Mouse (Mus musculus) hindbrain, embryonic 16.5 days (tissue): Measurements from ENCODE around the gene Ermp1. TPM values are rescaled to one million over a fixed set of nuclear protein-coding genes. Genes with fewer than 3 reads are reported as not detected.

ENCODE experiments used
- ATAC-seq: fragments of 200-750 bp; cut with Nextera tagmentation; 2 replicates; pipeline ENCODE4 v1.8.0; 2017; ENCODE audit warnings: moderate TSS enrichment, moderate library complexity
- H3K27ac ChIP-seq: fragments of 300-500 bp; sonication (generic); 2 replicates; pipeline ENCODE4 v1.5.1; 2014; ENCODE audit warnings: low read depth, mild to moderate bottlenecking, control low read depth, low read length, moderate library complexity
- H3K27me3 ChIP-seq: fragments of 300-500 bp; sonication (generic); replicated peaks from 2 replicates; pipeline ENCODE4 v1.6.1; 2014; ENCODE audit warnings: low read length; ENCODE audit not compliant: control insufficient read depth, insufficient read depth
- H3K36me3 ChIP-seq: fragments of 300-500 bp; sonication (generic); 2 replicates; pipeline ENCODE4 v1.6.1; 2014; ENCODE audit warnings: mild to moderate bottlenecking, low read length, moderate library complexity, mixed read lengths; ENCODE audit not compliant: control insufficient read depth, insufficient read depth
- H3K4me1 ChIP-seq: fragments of 300-500 bp; sonication (generic); 2 replicates; pipeline ENCODE4 v1.6.1; 2014; ENCODE audit warnings: low read depth, low read length; ENCODE audit not compliant: control insufficient read depth, insufficient read depth
- H3K4me2 ChIP-seq: fragments of 300-500 bp; sonication (generic); 2 replicates; pipeline ENCODE4 v1.6.1; 2014; ENCODE audit warnings: mild to moderate bottlenecking, low read length, control low read depth, moderate library complexity
- H3K4me3 ChIP-seq: fragments of 300-500 bp; sonication (generic); 2 replicates; pipeline ENCODE4 v1.5.1; 2014; ENCODE audit warnings: mild to moderate bottlenecking, low read length, control low read depth, moderate library complexity
- H3K9ac ChIP-seq: fragments of 300-500 bp; sonication (generic); 2 replicates; pipeline ENCODE4 v1.6.1; 2014; ENCODE audit warnings: low read depth, mild to moderate bottlenecking, control low read depth, low read length, moderate library complexity
- H3K9me3 ChIP-seq: fragments of 300-500 bp; sonication (generic); 2 replicates; pipeline ENCODE4 v1.6.1; 2014; ENCODE audit warnings: mild to moderate bottlenecking, low read length, moderate library complexity; ENCODE audit not compliant: control insufficient read depth
- WGBS: fragments of 180-500 bp; shearing (Covaris S2); extraction: QIAGEN DNeasy Blood & Tissue Kit; methylation state at CpG from one replicate; pipeline ENCODE4 v1.1.7; 2014; 5-methylcytosine and 5-hydroxymethylcytosine counted together
- polyA plus RNA-seq: library from polyadenylated mRNA; unstranded; fragments of >200 nt; fragmentation: Nextera tagmentation; extraction: Ambion mirVana; gene quantifications from 2 replicates; pipeline ENCODE4 v1.2.1, GENCODE M21; 2015

Ermp1 gene
- polyA plus RNA-seq, 1 experiment from 2014 or later, result 10.1 TPM

DNA sequence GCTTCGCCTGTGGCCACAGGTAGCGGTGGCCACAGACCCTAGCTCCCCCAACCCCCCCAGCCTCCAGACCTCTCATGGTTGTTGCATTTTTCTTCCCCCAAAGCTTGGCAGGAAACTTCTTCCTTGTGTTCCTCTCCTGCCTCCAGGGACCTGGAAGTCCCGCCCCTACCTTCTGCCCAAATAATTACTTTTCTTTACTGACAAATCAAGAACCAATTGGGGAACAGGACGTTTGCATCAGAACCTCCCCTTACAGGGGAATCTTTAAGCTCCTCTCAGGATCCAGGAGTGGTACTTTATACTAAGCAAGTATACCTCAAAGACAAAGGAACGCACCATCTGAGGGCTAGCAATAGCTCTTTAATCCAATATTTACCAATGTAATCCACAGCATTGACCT, 16.7 kb upstream of the Ermp1 start:
- Histone ChIP-seq H3K36me3 (no peaks in the 10 kb centered on the region), H3K9me3 (no peaks in the 10 kb centered on the region), H3K27me3 (no peaks in the 10 kb centered on the region), H3K27ac (no peak overlapping the region), H3K4me3 (no peak overlapping the region), H3K4me2 (no peak overlapping the region), H3K9ac (no peak overlapping the region), H3K4me1 (no peaks in the 10 kb centered on the region)
- WGBS, result 89% methylated on average over 5 of the region's 5 CpGs
- no peak for ATAC-seq

- no peak overlapping the region for H3K4me2 ChIP-seq
- H3K9ac ChIP-seq, result no peak overlapping the region
- no peaks in the 10 kb centered on the region for H3K9me3 ChIP-seq
- H3K27ac ChIP-seq, result no peak overlapping the region
- no peaks in the 10 kb centered on the region for H3K36me3 ChIP-seq
- H3K4me3 ChIP-seq, result no peak overlapping the region
- no peaks in the 10 kb centered on the region for H3K4me1 ChIP-seq
- ATAC-seq, result no peak
- 82% methylated on average over 8 of the region's 8 CpGs for WGBS
- no peaks in the 10 kb centered on the region for H3K27me3 ChIP-seq
Measured at GRCm38 (mm10) chr19:29663780-29664179, 15.6 kb upstream of the Ermp1 start.

DNA sequence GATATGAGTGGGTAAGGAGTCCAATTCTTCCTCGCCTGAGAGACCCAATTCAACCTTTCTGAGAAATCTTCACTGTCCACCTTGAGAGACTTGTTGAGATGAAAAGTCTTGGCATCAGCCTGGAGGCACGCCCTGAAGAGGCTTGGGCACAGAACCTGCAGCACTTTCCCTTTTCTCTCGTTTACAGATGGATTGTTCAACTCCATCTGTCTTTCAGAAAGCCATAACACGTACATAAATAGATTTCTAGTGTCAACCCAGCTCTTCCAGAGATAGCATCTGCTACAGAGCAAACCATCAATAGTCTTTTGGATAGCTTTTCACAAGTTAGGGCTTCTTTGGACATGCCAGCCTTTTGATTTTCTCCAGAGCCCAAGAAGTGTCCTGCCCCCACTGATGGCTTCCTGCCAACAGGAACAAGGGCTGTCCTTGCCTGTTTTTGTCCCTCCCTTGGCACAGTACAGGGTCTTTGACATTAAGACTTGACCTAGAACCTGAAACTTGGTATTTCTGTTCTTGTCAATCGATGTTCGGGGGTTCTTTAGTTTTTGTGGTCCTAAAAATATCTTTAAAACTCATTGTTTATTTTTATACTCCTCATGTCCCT, 13.9 kb upstream of the Ermp1 start:
- H3K36me3 ChIP-seq, result no peaks in the 10 kb centered on the region
- ATAC-seq, result no peak
- no peak overlapping the region for H3K9ac ChIP-seq
- H3K4me3 ChIP-seq, result no peak overlapping the region
- H3K27me3 ChIP-seq, result no peaks in the 10 kb centered on the region
- no peaks in the 10 kb centered on the region for H3K9me3 ChIP-seq
- H3K4me1 ChIP-seq, result no peaks in the 10 kb centered on the region
- no peak overlapping the region for H3K27ac ChIP-seq
- no peak overlapping the region for H3K4me2 ChIP-seq
- 78% methylated on average over 6 of the region's 6 CpGs for WGBS

DNA sequence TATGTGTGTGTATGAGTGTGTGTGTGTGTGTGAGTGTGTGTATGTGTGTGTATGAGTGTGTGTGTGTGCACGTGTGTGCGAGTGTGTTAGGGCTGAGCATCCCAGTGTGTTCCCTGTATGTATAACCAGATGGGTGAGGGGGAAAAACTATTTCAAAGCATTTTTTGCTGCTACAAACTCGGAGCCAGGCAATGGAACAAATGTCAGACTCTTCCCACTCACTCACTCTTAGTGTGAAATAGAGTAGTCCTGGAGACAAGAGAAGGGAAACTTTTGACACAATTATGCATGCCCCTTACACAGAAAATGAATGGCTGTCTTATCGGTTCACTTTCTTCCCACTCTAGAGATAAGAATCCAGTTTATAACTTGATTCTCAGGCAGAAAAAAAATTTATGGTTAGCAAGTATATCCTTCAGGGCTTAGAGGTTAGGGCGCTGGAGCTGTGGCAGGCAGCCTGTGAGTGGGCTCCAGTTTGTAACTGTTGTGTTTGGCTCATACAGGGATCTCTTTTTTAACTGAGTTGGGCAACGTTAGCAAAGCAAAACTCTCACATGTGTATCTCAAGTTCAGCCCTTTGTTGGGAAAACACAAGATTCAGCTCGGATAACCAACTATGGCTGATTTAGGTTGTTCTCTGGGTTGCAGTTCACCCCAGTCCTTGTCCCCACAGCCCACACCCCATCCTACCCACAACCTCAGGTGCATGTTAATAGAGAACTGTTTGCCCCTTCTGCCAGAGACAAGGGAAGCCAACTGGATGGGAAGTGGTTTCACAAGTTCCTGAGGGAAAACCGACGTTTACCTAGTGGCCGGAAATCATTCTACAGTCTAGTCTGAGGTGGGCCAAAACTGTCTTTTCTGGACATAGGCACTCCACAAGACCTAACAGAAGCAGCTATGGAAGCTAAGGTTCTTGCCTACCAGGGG, 12.9 kb upstream of the Ermp1 start:
- Histone ChIP-seq H3K4me1 (no peaks in the 10 kb centered on the region), H3K4me3 (no peak overlapping the region), H3K9me3 (no peaks in the 10 kb centered on the region), H3K27ac (no peak overlapping the region), H3K36me3 (no peaks in the 10 kb centered on the region), H3K27me3 (no peaks in the 10 kb centered on the region), H3K9ac (no peak overlapping the region), H3K4me2 (no peak overlapping the region)
- 85% methylated on average over 10 of the region's 10 CpGs for WGBS
- no peak for ATAC-seq

DNA sequence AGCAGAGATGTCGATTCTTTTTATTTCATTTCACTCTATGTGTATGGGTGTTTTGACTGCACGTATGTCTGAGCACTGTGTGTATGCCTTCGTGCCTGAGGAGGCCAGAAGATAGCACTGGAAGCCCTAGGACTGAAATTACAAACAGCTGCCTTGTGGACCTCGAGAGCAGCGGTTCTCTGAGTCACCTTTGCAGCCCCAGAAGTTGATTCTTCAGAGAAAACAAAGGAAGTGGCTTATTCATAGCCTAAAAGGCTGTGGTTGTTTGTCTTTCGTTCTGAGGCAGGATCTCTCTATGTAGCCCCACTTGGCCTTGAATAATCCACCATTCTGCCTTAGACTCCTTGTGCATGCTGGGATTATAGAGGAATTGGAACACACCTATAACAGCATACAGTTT, 11.5 kb upstream of the Ermp1 start:
- no peak for ATAC-seq
- Histone ChIP-seq H3K27me3 (no peaks in the 10 kb centered on the region), H3K27ac (no peak overlapping the region), H3K36me3 (no peaks in the 10 kb centered on the region), H3K4me3 (no peak overlapping the region), H3K4me2 (no peak overlapping the region), H3K9me3 (no peaks in the 10 kb centered on the region), H3K4me1 (no peaks in the 10 kb centered on the region), H3K9ac (no peak overlapping the region)
- WGBS, result 64% methylated on average over 6 of the region's 6 CpGs

GRCm38 (mm10) chr19:29658836-29659235, 10.6 kb upstream of the Ermp1 start:
- Histone ChIP-seq H3K4me3 (no peak overlapping the region), H3K27me3 (no peaks in the 10 kb centered on the region), H3K4me2 (no peak overlapping the region), H3K4me1 (no peaks in the 10 kb centered on the region), H3K36me3 (no peaks in the 10 kb centered on the region), H3K9me3 (no peaks in the 10 kb centered on the region), H3K27ac (no peak overlapping the region), H3K9ac (no peak overlapping the region)
- no peak for ATAC-seq
- WGBS, result 87% methylated on average over 4 of the region's 4 CpGs

DNA sequence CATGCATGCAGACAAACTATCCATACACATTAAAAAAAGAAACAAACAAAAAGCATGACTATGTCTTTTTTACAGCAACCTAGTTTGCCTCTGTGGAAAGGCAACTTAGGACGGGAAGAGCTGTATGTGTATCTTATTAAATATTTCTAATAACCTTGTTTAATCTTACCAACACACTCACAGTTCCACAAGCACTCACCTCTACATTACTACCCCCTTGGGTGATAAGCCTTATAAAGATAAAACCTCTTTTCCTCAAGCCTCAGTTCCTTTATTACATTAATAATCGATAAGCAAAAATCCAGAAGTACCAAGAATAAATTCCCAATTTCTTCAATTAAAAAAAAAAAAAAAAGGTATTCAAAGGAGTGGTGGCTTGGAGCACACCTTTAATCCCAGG, 9.3 kb upstream of the Ermp1 start:
- Histone ChIP-seq H3K4me2 (no peak overlapping the region), H3K27ac (no peak overlapping the region), H3K4me1 (no peaks in the 10 kb centered on the region), H3K9ac (no peak overlapping the region), H3K27me3 (no peaks in the 10 kb centered on the region), H3K9me3 (no peaks in the 10 kb centered on the region), H3K4me3 (no peak overlapping the region), H3K36me3 (no peaks in the 10 kb centered on the region)
- no peak for ATAC-seq
- WGBS, result 86% methylated on average over 2 of the region's 2 CpGs

DNA sequence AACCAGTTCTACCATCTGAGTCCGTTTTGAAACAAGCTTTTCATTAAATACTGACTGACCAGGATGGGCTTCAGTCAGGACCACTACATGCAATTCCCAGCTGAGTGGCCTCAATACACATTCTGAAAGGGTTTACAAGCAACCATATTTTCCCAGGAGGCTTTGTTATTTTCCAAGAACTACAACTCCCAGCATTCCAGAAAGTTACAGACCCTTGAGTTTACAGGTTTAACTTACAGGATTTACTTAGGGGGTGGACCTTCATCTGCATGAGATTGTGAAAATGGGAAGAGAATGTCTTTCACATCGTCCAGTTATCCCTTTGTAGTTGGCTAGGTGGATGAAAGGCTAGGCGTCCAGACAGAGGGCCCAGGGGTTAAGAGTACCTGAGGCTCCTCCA, 8.8 kb upstream of the Ermp1 start:
- Histone ChIP-seq H3K36me3 (no peaks in the 10 kb centered on the region), H3K27ac (no peak overlapping the region), H3K9ac (no peak overlapping the region), H3K9me3 (no peaks in the 10 kb centered on the region), H3K27me3 (no peaks in the 10 kb centered on the region), H3K4me1 (no peaks in the 10 kb centered on the region), H3K4me2 (no peak overlapping the region), H3K4me3 (no peak overlapping the region)
- no peak for ATAC-seq
- WGBS, result 61% methylated on average over 3 of the region's 3 CpGs

- Histone ChIP-seq H3K9me3 (no peaks in the 10 kb centered on the region), H3K4me1 (no peaks in the 10 kb centered on the region), H3K4me2 (no peak overlapping the region), H3K9ac (no peak overlapping the region), H3K36me3 (no peaks in the 10 kb centered on the region), H3K27ac (no peak overlapping the region), H3K4me3 (no peak overlapping the region), H3K27me3 (no peaks in the 10 kb centered on the region)
- ATAC-seq, result no peak
- 89% methylated on average over 5 of the region's 5 CpGs for WGBS
Measured at GRCm38 (mm10) chr19:29656620-29657019, 8.4 kb upstream of the Ermp1 start.
